Mouse (Mus musculus): ENCODE measurements around the gene Nexmif.
"Not testable (repeated sequence)": the region's sequence is repeated elsewhere in the genome, so short reads cannot be mapped to it uniquely, and the experiment has no call there.

Gene Nexmif

DNA sequence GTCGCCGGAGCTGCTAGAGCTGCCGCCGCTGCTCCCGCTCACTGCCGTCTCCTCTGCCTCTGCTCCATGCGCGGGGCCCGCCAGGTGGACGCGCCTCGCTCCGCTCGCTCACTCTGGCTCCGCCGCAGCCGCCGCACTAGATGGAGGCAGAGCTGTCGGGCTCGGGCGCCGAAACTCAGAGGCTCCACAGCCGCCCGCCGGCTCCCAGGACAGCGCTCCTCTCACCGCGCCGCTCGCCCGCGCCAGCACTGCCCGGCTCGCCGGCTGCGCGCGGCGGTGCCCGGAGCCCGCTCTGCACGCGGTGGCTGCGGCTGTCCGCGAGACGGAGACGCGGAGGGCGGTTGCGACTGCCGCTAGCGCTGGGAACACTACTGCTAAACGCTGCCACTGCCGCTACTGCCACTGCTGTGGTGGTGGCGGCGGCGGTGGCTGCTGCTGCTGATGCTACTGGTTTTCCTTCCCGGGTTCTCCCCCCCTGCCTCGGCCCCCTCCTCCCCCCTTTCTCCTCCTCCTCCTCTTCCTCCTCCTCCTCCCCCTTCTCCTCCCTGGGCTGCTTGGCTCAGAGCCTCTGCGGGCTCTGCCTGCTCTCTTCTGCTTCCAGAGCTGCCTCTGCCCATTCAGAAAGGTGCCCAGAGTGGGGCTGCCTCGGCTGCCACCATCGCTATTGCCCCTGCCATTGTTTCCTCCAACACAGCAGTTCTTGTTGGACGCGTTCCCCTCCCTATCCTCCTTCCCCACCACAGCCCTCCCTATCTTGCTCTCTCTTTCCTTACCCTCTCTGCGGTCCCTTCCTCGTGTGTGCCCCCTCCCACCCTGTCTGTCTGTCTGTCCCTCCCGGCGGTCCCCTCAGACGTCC, at the start of gene Nexmif:
Nexmif (minus strand) TSS at position 450 of the 856 bp plus-strand sequence.
- DNase-seq (ENCODE audit: inconsistent ontology term): peak; percentile 55

DNA sequence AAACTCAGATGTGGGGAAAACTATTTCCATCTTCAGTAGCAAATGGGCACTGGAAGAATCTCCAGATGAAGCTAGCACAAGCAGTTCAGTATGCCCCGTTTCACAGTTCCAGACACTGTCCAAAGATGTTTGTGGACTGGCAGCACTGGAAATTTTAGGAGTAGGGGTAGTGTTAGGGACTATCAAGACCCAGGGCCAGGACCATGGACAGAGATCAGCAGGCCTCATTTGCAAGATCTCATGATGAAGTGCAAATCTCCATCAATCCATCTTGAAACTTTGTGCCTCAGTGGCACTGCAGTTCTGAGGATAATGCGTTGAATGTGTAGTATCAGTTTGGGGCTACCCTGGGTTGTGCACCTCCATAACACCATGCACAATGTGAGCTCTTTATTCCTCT, 7.7 kb upstream of the Nexmif start:
- DNase-seq (ENCODE audit: inconsistent ontology term): peak; percentile 2

DNA sequence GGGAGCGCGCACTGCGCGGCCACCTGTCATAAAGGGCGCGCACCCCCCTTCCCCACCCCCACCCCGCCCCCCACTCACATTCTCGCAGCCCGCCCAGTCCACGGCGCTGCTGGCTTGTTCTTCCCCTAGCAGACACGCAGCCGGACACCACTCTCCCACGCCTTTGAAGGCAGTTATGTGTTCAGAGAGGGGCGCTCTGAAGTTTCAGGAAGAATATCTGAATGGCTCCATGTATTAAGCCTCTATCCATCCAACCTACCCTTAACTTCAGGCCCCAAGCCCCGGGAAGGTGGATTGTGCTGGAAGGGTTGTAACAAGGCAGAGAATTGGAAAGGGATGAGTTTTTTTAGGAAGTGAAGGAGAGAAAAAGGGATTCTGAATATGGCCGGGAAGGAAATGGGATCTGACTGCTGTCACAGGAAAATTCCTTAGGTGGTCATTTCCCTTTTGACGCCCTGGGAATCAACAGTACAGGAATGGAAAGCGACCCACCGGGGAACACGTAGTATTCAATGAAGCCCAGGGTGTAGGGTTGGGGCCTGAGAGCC, 681 bp upstream of the Nexmif start:
- peak; percentile 1 for DNase-seq (ENCODE audit: inconsistent ontology term)

DNA sequence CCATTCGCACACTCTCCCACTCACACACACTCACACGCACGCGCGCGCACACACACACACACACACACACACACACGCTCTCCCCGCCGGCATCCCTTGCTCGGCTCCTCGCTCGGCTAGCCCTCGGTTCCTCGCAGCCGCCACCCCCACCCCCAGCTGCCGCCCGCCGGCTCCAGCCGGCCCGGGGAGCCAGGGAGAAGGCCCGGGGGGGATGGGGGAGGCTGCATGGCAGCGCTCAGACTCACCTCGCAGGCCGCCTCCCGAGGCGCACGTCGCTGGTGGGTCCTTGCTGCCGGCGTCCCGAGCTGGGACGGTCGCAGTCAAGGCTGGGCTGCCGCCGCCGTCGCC, 623 bp downstream of the Nexmif start:
- DNase-seq (ENCODE audit: inconsistent ontology term): no peak

DNA sequence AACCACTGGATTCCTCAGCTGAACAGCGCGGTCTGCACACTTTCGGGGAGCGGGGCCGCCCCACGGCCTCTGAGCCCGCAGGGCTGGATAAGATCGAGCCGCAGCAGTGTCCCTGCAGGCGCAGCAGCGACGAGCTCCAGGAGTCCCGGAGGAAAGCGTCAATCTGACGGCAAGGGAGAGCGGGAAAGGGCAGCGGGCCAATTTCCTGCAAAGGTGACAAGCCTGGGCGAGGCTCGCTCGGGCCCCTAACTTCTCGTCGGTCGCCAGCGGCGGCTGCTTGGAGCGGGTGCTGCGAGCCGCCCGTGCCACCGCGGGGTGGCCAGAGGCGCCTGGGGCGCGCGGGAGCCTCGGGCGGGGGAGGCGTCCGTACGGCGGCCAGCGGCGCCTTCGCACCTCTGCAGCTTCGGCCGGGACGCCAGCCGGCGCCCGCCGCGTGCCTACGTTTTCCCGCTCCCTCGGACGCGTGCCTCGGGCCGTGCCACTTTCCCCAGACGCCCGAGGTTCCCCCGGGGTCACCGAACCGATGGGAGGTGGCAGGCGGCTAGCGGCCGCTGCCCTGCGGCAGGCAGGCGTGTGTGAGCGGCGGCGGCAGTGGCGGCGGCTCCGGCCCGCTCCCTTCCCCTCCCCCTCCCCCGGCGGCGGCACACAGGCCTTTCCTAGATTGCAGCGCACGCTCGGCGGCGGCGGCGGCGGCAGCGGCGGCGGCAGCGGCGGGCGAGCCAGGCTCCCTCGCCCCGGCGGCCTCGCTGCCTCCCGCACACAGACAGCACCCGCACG, 1.2 kb downstream of the Nexmif start:
- peak; percentile 69 for DNase-seq (ENCODE audit: inconsistent ontology term)

DNA sequence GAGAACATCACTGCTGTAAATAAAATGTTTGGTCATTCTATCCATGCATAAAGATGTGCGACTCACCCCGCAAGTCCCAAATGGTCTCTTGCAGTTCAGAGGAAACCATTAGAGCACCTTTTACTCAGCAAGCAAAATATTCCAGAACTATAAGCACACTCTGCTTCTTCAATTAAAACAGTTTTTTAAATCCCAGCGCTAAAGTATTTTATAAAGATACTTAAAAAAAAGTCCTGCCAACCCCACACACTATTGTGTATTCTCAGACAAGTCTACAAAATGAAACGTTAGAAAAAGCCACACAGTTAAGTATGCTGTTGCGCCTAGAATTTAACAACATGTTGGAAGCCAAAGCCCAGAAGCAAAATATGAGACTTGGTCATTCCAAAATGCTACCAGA, 1.9 kb downstream of the Nexmif start:
- DNase-seq (ENCODE audit: inconsistent ontology term): no peak

DNA sequence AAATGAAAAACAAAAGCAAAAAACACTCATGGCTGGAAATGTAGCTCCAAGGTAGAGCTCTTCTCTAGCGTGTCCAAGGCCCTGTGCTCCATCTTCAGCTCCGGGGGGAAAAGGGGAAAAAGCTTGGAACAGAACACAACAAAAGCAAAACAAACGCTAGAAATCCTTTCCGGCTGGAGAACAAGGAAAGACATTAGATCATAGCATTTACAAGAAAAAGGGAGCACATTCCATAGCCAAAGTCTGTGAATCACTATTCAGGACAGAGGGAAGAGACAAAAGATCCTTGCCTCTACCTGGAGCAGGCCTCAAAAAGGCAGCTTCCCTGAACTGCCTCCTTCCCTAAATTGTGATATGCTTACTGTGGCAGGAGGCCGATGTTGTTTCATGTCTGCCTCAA, 4.4 kb downstream of the Nexmif start:
- DNase-seq (ENCODE audit: inconsistent ontology term): no peak

DNA sequence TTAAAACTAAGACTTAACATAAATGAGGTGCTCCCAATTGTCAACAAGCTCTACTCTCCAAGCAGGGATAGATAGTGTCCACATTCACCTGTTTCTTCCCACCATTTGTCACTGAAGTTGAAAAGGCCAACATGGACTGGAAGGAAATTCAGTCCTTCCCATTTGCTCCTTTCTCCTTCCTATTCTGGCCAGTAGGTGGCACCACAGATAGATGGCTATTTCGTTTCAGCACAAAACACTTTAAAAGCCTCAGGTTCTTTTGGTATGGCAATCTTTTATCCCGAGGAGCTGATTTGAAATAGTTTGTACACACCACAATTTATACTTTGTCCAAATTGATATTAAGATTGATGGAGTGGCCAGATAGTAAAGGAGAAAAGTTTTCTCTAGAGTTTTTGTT, 21.7 kb downstream of the Nexmif start:
- DNase-seq (ENCODE audit: inconsistent ontology term): peak; percentile 18

DNA sequence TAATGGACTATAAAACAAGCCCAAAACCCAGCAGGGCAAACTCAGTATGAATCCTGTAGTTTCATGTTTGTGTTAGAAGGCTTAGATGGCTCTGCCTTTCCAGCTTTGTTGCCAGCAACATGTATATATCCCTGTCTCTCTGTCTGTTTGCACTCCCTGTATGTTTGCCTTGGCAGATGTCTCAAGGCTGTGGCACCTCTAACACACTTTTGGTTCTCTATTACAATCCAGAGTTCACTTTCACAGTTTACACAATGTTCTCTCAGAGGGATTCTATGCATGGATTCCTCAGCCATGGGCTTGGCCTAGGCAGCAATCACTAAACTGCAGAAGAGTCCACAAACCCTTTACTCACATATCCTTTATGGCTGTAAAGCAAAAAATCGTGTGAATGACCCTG, 50.9 kb downstream of the Nexmif start:
- no peak for DNase-seq (ENCODE audit: inconsistent ontology term)

DNA sequence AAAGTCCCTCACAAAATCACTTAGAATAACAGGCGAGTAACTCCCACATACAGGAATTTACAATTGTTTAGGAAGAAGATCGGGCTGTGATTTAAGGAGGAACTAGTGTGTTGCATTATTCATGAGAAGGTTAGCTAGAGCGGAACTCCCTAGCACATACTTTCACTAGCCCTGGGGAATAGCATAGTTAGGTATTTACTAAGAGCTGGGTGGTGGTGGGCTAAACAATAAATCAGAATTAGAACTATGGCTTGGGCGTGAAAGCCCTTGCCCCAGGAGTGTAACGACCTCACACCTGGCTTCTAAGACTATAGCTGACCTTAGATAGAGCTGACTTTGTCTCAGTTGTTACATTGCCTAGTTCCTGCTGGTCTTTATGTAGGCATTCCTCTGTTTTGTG, 85.7 kb downstream of the Nexmif start:
- not testable (repeated sequence) for DNase-seq (ENCODE audit: inconsistent ontology term)

DNA sequence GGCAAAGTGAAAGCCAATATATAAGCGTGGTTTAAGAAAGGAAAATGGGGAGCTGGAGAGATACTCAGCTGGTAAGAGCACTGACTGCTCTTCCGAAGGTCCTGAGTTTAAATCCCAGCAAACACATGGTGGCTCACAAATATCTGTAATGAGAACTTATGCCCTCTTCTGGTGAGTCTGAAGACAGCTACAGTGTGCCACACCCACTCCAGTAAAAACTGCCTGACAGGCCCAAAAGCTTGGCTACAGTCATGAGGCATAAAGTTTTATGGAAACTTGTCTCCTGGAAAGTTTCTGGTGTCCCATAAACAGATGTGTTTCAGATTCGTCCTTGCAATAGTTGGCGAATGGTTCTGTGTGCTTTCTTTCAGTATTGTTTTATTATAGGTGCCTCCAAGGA, 86.4 kb downstream of the Nexmif start:
- no peak for DNase-seq (ENCODE audit: inconsistent ontology term)

DNA sequence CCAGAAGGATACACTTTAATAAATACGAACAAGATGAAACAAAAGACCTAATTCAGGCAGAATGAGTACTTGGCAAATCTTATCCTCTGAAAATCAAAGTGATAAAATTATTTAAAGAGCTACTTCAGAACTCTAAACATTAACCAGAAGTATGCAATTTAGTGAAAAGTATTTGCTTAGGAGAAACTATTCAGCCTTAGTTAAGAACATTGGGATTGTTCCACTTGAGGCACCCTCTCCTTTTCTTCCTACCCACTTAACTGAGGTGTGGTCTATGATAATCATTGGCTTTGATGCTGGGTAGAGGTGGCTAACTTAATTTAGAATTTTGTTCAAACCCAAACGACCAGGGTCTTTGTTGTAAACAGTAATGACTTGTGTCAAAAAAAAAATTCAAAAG, 146.1 kb downstream of the Nexmif start:
- DNase-seq (ENCODE audit: inconsistent ontology term): no peak

DNA sequence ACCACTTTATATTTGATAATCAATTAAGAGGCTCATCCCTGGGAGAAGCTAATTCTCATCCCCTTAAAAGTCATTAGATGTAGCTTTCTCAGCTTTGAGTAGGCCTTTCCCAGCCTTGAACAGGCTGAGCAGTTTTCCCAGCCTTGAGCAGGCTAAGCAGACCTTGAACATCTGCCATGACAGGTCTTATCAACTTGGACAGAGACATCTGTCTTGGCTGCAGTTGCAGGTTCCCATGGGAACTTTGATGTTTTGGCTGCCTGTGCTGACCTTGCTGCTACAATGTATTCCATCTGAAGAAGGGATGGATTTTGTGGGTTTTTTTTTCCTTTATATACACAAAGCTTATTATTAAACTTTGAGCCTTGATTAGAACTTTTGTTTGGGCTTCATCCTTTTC, 160.7 kb downstream of the Nexmif start:
- DNase-seq (ENCODE audit: inconsistent ontology term): no peak

DNA sequence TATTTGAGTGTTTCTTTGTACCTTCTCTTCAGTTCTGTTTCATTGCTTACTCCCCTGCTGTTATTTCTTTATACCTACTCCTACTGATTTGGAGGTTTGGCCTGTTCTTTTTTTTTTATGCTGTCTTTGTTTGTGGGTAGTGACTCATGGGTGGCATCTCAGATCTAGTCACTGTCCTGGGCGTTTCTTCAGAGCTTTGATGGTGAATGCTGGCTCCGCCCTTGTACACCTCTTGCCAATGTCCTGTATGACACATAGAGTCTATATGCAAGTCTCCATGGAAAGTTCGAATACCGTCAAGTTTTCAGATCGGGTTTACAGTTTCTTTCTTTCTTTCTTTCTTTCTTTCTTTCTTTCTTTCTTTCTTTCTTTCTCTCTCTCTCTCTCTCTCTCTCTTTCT, 167.1 kb downstream of the Nexmif start:
- DNase-seq (ENCODE audit: inconsistent ontology term): peak; percentile 15

DNA sequence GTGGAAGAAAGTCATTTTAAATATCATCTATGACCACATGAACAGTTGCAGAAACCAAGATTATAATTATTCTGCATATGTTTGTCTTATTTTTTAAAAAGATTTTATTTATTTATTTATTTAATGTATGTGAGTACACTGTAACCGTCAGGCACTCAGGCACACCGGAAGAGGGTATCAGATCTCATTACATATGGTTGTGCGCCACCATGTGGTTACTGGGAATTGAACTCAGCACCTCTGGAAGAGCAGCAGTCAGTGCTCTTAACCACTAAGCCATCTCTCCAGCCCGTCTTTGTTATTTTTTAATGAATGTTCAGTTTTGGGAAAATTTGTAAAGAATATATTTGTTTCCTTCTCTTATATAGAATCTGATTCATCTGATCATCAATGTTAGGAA, 168.2 kb downstream of the Nexmif start:
- no peak for DNase-seq (ENCODE audit: inconsistent ontology term)

All from Muller cell, postnatal 12 days (primary cell).